Mouse (Mus musculus) thymus, adult 2 months (tissue): Measurements from ENCODE around the gene Fam216a. TPM values are rescaled to one million over a fixed set of nuclear protein-coding genes. Genes with fewer than 3 reads are reported as not detected.
A peak's percentile ranks its signal among the peaks of the same experiment; 100 is the strongest.

ENCODE experiments used
- DNase-seq: peaks from one replicate; pipeline ENCODE4 v3.0.0; 2021
- H3K27ac ChIP-seq: fragments of 200-500 bp; 2 replicates; pipeline ENCODE4 v1.5.1; 2012; ENCODE audit warnings: low read length, control low read depth; ENCODE audit not compliant: control insufficient read depth, insufficient read depth
- H3K27me3 ChIP-seq: fragments of 200-500 bp; 2 replicates; pipeline ENCODE4 v1.6.1; 2012; ENCODE audit warnings: mild to moderate bottlenecking, low read length, moderate library complexity, mixed read lengths; ENCODE audit not compliant: control insufficient read depth, insufficient read depth
- H3K36me3 ChIP-seq: fragments of 200-500 bp; 2 replicates; pipeline ENCODE4 v1.6.1; 2012; ENCODE audit warnings: mild to moderate bottlenecking, low read length, moderate library complexity; ENCODE audit not compliant: control insufficient read depth, insufficient read depth
- H3K4me1 ChIP-seq: fragments of 200-500 bp; replicated peaks from 2 replicates; pipeline ENCODE4 v1.6.1; 2012; ENCODE audit warnings: low read length; ENCODE audit not compliant: control insufficient read depth, insufficient read depth
- H3K4me3 ChIP-seq: fragments of 200-500 bp; 2 replicates; pipeline ENCODE4 v1.5.1; 2012; ENCODE audit warnings: mild to moderate bottlenecking, low read length, control low read depth, moderate library complexity; ENCODE audit not compliant: control insufficient read depth, insufficient read depth
- CTCF ChIP-seq: fragments of 200-500 bp; IDR thresholded peaks from 2 replicates; pipeline ENCODE4 v1.5.1; 2012; ENCODE audit warnings: mild to moderate bottlenecking, control low read depth, low read length, moderate library complexity, borderline replicate concordance; ENCODE audit not compliant: control insufficient read depth, poor library complexity, insufficient read depth; ENCODE audit errors: extremely low read depth
- POLR2A ChIP-seq: fragments of 200-500 bp; IDR thresholded peaks from 2 replicates; pipeline ENCODE4 v1.6.1; 2012; ENCODE audit warnings: mild to moderate bottlenecking, low read length, control low read depth, moderate library complexity; ENCODE audit not compliant: control insufficient read depth, poor library complexity, insufficient read depth; ENCODE audit errors: extremely low read depth
- WGBS: fragments of 180-500 bp; shearing (Covaris S2); methylation state at CpG from one replicate; pipeline ENCODE4 v1.1.7; 2018; 5-methylcytosine and 5-hydroxymethylcytosine counted together
- polyA plus RNA-seq: library from polyadenylated mRNA; depleted of rRNA; stranded (reverse); fragments of >200 nt; gene quantifications from 2 replicates; pipeline ENCODE4 v1.2.3, GENCODE M21; 2012; rRNA removed

The Fam216a gene
- polyA plus RNA-seq, 1 experiment = 54.4 TPM

GRCm38 (mm10) chr5:122317329-122318045 lies 54.7 kb downstream of the Fam216a start:
- DNase-seq = peak; percentile 75

DNA sequence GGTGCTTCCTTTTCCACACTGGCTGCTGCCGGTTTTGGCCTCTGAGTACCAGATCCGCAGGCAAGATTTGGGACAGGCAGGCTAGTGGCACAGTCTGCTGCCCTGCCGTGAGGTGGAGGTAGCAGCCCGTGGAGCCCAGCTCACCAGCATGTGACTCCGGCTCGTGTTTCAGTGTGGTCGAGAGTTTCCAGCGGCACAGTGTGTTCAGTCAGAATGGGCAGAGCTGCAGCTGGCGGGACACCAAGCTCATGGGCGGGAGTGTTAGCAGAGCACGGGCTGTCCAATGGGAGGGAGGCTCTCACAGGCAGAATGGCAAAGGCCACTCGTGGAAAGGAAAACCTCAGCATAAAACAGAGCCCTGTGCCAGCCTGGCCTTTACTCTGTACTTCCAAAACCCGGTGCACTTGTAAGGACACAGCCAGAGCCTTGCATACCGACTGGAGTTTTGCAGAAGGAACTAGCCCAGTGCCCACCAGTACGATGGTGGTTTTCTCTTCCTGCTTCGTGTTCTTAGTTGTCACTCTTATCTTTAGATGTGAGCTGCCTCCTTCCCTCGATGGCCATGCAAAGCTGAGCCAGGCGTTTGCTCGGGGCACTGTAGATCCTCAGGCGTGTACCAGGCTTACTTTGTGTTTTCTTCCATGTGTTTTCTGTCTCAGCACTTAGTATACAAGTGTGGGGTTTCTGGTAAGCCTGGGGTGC lies 57.0 kb downstream of the Fam216a start:
- peaks cover 9% of the 10 kb centered on the region for H3K36me3 ChIP-seq
- no peak for TF ChIP-seq CTCF
- no peak for TF ChIP-seq POLR2A
- H3K4me1 ChIP-seq = peaks cover 70% of the 10 kb centered on the region
- peak overlapping the region; percentile 78 for H3K27ac ChIP-seq
- peak overlapping the region; percentile 5; the same call in 1 of the 2 replicates for H3K4me3 ChIP-seq
- peak; percentile 58 for DNase-seq
- 2% methylated on average over 20 of the region's 20 CpGs for WGBS
- H3K27me3 ChIP-seq = no peaks in the 10 kb centered on the region

More at GRCm38 (mm10) chr5:122317329-122318045, 54.7 kb downstream of the Fam216a start:
- Histone ChIP-seq H3K4me3 (peak overlapping the region; percentile 17), H3K27me3 (no peaks in the 10 kb centered on the region), H3K27ac (peak overlapping the region; percentile 94), H3K4me1 (peaks cover 57% of the 10 kb centered on the region), H3K36me3 (peaks cover 30% of the 10 kb centered on the region)
- WGBS = 13% methylated on average over 11 of the region's 11 CpGs
- TF ChIP-seq CTCF (no peak), POLR2A (no peak; the same call in 1 of the 2 replicates)

Other genes with a start within 250 kb of the Fam216a start
- 0.23 and 0.42 TPM in 2 replicates for gene Ccdc63, start 231.5 kb downstream of the Fam216a start, polyA plus RNA-seq
- gene Ppp1cc, start 214.1 kb downstream of the Fam216a start, polyA plus RNA-seq = 194 and 220 TPM in 2 replicates
- gene Hvcn1, start 165.6 kb downstream of the Fam216a start, polyA plus RNA-seq = 43.9 and 49.9 TPM in 2 replicates
- 41.4 and 45.0 TPM in 2 replicates for gene Tctn1, start 107.9 kb downstream of the Fam216a start, polyA plus RNA-seq
- gene Pptc7, start 88.0 kb downstream of the Fam216a start, polyA plus RNA-seq = 72.4 and 78.8 TPM in 2 replicates
- gene Rad9b, start 18.1 kb downstream of the Fam216a start, polyA plus RNA-seq = 6.3 and 7.2 TPM in 2 replicates
- gene Vps29, start 18.0 kb downstream of the Fam216a start, polyA plus RNA-seq = 38.7 and 54.5 TPM in 2 replicates
- gene Gpn3, start 488 bp downstream of the Fam216a start, polyA plus RNA-seq = 103 TPM in 2 replicates
- gene Arpc3, start 19.5 kb upstream of the Fam216a start, polyA plus RNA-seq = 220 and 224 TPM in 2 replicates
- 39.9 and 48.2 TPM in 2 replicates for gene Anapc7, start 49.3 kb upstream of the Fam216a start, polyA plus RNA-seq
- gene Atp2a2, start 129.9 kb upstream of the Fam216a start, polyA plus RNA-seq = 84.7 and 175 TPM in 2 replicates
- gene Ift81, start 242.2 kb upstream of the Fam216a start, polyA plus RNA-seq = 0.52 and 1.6 TPM in 2 replicates